Mouse (Mus musculus): ENCODE results near the gene 1700010I14Rik.

The 1700010I14Rik gene

GRCm38 (mm10) chr17:8988119-8988807 lies at the start of gene 1700010I14Rik:
Gene 1700010I14Rik, plus strand, starts transcription at chr17:8988333.
- DNase-seq, result peak; percentile 91

DNA sequence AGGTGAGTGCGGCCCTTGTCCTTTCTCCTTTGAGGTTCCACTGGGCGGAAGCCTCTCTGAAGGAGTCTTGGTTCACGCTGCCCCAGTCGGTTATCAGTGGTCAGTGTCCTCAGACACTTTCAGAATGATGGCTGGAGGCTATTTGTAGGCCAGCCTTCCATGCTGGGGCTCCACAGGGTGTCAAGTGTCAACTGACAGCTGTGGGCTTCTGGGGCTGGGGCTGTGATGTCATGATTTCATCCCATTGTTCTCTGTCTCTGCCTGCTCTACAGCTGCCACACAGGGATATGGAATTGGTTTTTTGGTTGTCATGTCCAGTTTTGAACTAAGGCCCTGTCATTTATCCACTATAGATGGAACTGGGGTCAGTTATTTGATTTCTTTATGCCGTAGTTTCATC lies 36.5 kb upstream of the 1700010I14Rik start:
- no peak for DNase-seq

- DNase-seq, result no peak
Measured at GRCm38 (mm10) chr17:8952951-8953350, 35.2 kb upstream of the 1700010I14Rik start.

GRCm38 (mm10) chr17:8958125-8958524 lies 30.0 kb upstream of the 1700010I14Rik start:
- DNase-seq, result no peak

DNA sequence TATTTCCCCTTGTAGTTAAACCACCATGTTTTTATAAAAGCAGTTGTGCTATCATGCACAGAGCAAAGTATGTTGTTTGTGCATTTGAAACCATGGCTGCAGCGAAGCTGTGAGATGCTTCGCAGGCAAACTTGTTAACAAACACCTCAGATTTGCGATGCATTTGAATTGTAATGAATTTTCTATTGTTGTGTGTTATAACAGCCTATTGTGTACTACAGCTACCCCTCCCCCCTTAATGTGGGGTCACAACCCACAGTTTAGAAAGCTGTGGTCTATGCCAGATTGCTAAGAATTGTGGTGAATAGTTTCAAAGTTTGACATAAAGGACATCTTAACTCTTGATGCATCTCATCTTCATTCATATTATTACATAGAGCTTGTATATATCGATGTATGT lies 27.7 kb upstream of the 1700010I14Rik start:
- DNase-seq, result no peak

- DNase-seq, result no peak
Measured at GRCm38 (mm10) chr17:8961097-8961496, 27.0 kb upstream of the 1700010I14Rik start.

DNA sequence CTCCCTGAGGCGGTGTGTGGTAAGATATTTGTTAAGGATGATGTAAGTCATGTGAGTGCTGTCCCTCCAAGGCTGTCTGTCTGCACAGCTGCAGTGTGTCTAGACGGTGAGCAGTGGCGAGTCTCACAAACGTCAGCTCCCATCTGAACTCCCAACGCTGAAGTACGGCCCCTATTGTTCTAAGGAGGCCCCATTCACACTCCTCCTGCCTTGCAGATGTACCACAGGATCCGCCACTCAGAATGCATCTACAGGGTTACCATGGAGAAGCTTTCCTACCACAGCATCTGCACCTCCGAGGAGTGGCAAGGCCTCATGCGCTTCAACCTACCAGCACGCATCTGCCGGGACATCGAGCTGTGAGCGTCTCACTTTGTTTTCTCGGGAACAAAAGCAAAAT lies 26.5 kb upstream of the 1700010I14Rik start:
- no peak for DNase-seq

- no peak for DNase-seq
Measured at GRCm38 (mm10) chr17:8965177-8965576, 23.0 kb upstream of the 1700010I14Rik start.

DNA sequence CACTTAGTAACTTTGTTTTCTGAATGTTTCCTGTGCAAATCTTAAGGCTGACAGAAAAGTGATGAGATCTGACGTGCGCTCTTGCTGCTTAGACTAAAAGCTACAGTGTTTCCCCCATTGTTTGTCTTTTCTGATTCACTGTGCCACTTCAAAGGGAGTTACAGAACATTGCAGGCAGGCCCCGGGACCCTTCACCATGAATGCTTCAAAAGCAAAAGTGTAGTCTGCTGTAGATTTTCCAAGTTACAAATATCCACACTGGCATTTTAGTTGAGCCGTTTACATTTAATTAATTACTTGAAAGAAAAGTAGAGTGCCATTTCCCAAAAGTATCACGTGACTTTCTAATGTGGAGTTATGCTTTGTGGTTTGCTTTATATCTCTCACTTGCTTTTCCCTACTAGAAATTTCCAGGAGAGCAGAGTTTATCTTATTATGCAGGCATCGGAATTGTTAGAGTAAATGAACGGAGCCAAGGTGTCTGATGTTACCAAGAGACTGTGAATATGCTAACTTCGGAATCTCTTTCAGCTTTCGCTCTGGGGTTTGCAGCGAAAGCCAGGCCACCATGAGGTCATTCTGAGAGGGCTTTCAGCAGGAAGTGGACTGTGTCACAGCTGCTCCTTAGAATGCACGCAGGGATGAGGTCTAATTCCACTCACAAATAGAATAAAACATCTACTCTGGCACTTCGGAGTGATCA lies 15.8 kb upstream of the 1700010I14Rik start:
- no peak for DNase-seq

- DNase-seq, result no peak
Measured at GRCm38 (mm10) chr17:8973331-8973730, 14.8 kb upstream of the 1700010I14Rik start.

DNA sequence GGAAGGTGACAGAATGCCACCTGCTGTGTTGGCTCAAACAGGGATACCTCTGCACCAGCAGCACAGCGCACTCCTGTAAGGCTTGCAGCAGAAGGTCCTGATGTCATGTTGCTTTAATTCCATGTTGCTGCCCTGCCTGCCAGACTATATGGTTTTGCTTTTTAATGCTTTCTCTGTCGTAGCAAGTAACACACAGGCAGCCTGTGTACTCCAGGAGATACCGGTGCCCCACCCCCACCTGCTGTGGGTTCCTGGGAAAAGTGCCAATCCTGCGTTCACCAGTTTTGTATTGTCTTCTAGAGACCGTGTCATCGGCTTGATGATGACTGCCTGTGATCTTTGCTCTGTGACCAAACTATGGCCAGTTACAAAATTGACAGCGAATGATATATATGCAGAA lies 13.7 kb upstream of the 1700010I14Rik start:
- no peak for DNase-seq

DNA sequence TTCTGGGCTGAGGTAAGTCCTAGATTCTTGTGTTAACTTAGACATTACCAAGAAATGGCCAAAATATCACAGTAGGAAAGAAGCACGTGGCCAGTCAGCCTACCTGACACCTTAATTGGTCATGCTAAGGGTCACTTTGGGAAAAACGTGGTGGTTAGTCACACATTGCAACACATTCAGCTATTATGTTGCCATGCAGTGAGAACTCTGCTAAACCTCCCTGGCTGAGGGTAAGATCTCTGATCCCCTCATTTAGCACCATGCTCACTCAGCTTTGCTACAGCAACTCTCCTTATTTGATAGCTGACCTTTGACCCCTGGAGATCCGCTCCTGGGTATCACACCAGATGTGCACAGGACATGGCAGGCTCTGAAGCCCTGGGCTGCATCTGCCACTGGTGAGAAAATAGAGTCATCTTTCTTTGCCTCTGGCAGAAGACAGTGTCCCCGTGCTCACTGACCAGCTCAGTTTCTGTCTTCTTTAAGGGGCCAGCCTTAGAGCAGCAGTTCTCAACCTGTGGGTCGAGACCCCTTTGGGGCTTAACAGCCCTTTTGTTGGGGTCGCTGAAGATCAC lies 13.2 kb upstream of the 1700010I14Rik start:
- DNase-seq, result no peak

DNA sequence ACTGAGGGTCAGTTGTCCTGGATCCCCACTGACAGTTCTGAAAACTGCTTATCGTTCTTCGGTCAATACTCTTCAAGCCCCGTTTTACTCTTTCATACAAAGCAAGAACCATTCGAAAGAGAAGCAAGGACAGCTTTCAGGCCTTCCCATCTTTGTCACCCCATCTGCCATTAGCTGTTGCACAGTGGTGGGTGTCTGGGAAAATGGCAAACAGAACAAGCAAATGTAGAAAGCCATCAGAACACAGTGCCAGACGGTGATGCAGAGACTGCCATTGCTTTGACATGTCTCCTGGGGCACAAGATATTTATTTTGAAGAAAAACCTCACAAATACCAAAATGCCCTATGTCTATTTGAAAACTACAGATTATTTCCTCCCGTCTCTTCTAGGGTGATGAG lies 11.4 kb upstream of the 1700010I14Rik start:
- DNase-seq, result no peak

DNA sequence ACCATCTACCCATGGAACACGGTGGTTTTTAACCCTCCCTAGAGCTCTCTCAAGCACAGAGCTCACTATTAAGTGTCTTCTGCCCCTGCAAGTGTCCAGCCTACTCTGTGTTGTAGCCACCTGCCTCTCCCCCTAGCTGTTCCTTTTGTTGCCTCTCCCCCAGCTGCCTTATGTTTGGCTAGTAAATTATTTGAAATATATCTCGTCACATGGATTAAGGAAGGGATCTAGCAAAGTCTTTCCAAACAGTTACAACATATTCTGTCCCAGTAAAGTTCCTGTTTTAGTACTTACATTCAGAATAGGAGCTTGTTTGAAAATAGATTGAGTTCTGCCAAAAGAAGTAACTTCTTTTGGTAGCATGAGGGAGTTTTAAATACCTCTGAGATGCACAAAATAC lies 10.9 kb upstream of the 1700010I14Rik start:
- no peak for DNase-seq

- DNase-seq, result no peak
Measured at GRCm38 (mm10) chr17:8983576-8983975, 4.6 kb upstream of the 1700010I14Rik start.

GRCm38 (mm10) chr17:8985714-8986113 lies 2.4 kb upstream of the 1700010I14Rik start:
- peak; percentile 51 for DNase-seq

- DNase-seq, result no peak
Measured at GRCm38 (mm10) chr17:8986551-8986950, 1.6 kb upstream of the 1700010I14Rik start.

GRCm38 (mm10) chr17:8987369-8987768 lies 764 bp upstream of the 1700010I14Rik start:
- DNase-seq, result no peak

- DNase-seq, result peak; percentile 30
Measured at GRCm38 (mm10) chr17:8991160-8991559, 3.0 kb downstream of the 1700010I14Rik start.

DNA sequence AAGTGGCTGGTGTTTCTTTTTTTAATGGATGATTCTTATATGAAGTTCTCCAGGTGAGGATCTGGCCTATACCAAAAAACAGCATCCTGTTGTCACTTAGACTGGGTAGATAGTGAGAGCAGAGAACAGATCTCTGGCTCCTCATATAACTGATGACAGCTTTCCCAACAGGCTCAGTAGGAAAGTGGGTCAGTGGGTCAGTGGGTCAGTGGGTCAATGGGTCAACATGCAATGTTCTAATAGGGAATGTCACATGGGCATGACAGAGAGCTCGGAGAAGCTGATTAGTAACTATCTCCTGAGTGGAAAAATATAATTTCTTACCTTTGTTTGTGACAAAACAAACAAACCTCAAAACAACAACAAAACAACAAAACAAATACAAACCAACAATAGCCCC lies 7.2 kb downstream of the 1700010I14Rik start:
- no peak for DNase-seq

DNA sequence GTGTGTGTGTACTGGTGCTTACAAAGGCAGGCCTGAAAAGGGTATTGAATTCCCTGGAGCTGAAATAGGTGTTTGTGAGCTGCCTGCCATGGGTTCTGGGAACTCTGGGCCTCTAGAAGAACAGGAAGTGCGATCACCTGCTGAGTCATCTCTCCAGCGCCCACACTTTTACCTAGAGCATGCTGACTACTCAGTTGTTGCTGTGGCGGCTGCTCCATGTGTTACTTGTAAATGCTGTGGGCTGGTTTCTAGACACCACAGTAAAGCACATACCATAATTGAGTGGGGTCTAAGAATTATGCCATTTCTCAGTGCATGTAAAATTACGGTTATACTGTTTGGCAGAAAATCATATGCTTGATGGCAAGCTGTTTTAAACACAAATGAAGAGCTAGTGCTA lies 14.3 kb downstream of the 1700010I14Rik start:
- no peak for DNase-seq

GRCm38 (mm10) chr17:9004516-9004915 lies 16.4 kb downstream of the 1700010I14Rik start:
- no peak for DNase-seq

DNA sequence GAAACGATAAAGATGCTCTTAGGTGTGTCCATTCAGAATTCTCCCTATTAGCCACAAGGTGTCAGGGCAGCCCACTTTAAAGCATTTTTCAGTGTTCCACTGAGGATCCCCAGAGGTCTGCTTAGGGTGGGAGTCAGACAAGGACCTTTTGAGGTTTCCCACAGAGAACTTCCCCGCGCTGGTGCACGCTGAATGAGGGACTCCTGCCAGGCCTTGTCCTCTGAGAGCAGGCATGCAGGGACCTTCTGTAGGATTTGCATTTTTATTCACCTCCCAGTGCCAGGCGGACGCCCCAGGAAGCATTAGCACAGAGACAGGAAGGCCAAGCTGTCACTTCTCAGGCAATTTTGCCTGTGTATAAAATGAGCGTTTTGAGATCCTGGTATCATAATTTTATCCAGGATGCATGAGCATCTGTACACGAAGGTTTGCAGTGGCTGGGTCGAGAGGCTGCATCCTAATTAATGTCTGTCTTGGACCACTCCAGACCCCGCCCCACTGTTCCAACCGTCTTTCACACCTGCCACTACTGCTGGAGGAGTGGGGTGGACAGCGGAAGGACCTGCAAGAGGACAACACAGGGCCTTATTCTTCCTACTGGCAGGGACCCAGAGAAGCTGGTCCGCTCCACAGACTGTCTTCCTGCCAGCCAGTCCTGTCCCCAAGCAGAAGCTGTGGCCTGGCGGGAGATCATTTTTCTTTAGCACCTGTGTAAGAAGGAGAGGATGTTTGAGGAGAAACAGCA lies 35.2 kb downstream of the 1700010I14Rik start:
- DNase-seq, result no peak

DNA sequence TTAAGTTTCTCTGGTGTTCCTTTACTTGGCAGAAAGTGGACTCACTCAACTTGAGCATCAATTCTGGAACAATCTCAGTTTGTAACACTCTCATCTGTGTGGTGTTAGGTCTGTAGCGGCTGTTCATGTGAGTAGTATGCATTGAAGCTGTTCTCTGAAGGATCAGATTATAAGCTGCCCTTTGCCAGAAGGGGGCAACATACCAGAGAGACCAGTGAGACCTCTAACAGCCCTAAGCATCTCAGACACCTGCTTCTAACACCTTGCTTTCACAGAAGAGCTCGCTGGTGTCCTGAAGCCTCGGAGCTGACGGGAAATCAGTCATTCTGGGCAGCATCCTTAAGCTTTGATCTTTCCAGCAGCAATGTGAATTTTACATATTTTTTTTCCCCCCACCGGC lies 42.0 kb downstream of the 1700010I14Rik start:
- DNase-seq, result no peak

Data from lung, postnatal 14 days (tissue).